Mouse (Mus musculus) CH12.LX (cell line): ENCODE results near the gene Slc44a4. TPM values are rescaled to one million over a fixed set of nuclear protein-coding genes. Genes with fewer than 3 reads are reported as not detected.

Experiments
- DNase-seq: peaks from one replicate; pipeline ENCODE4 v3.0.0-alpha.2; 2013; ENCODE audit errors: extremely low read depth
- H3K27ac ChIP-seq: 2 replicates; pipeline ENCODE4 v1.5.1; 2012; ENCODE audit warnings: low read depth, mild to moderate bottlenecking, control low read depth, moderate library complexity; ENCODE audit not compliant: insufficient read depth
- H3K27me3 ChIP-seq: replicated peaks from 2 replicates; pipeline ENCODE3; 2012; ENCODE audit warnings: inconsistent platforms
- H3K36me3 ChIP-seq, 2 experiments: replicated peaks in 1 of 2; 2 replicates each; pipeline versions ENCODE3 to v1.6.1; 2012; ENCODE audit warnings: inconsistent platforms in 1 of 2, low read length in 1 of 2, mild to moderate bottlenecking in 1 of 2, mixed read lengths in 1 of 2, moderate library complexity in 1 of 2; ENCODE audit not compliant: control insufficient read depth in 1 of 2, insufficient read depth in 1 of 2
- H3K4me1 ChIP-seq, 2 experiments: 2 replicates each; pipeline ENCODE4 v1.6.1; 2012; ENCODE audit warnings: inconsistent platforms in 1 of 2, moderate library complexity in 1 of 2; ENCODE audit not compliant: insufficient read depth in 2 of 2, control insufficient read depth in 1 of 2
- H3K4me2 ChIP-seq: 2 replicates; pipeline ENCODE4 v1.6.1; 2012; ENCODE audit warnings: low read depth, mild to moderate bottlenecking, control low read depth; ENCODE audit not compliant: poor library complexity, insufficient read depth, severe bottlenecking
- H3K4me3 ChIP-seq, 3 experiments: fragments of 150-350 bp in 1 of 3; sonication (generic) in 1 of 3; replicated peaks in 1 of 3; 2 replicates each; pipeline versions ENCODE3 to v1.5.1; 2011 to 2012; ENCODE audit warnings: low read depth in 2 of 3, low read length in 2 of 3, mild to moderate bottlenecking in 2 of 3, moderate library complexity in 2 of 3, control low read depth in 1 of 3, improper control_type of control experiment in 1 of 3, inconsistent platforms in 1 of 3, mixed read lengths in 1 of 3; ENCODE audit not compliant: poor library complexity in 1 of 3
- H3K79me2 ChIP-seq: replicated peaks from 2 replicates; pipeline ENCODE4 v1.6.1; 2012; ENCODE audit warnings: mild to moderate bottlenecking, moderate library complexity; ENCODE audit not compliant: control insufficient read depth, poor library complexity, insufficient read depth, severe bottlenecking; ENCODE audit errors: extremely low read depth
- H3K9ac ChIP-seq: 2 replicates; pipeline ENCODE4 v1.6.1; 2012; ENCODE audit warnings: low read depth, mild to moderate bottlenecking, control low read depth, moderate library complexity; ENCODE audit not compliant: insufficient read depth
- H3K9me3 ChIP-seq: replicated peaks from 2 replicates; pipeline ENCODE3; 2012; ENCODE audit warnings: low read length, inconsistent platforms, mixed read lengths
- CHD1 ChIP-seq: IDR thresholded peaks from 2 replicates; pipeline ENCODE4 v1.6.1; 2012; ENCODE audit warnings: low read depth, low read length, improper control_type of control experiment, inconsistent platforms
- CTCF ChIP-seq, 2 experiments: IDR thresholded peaks in 1 of 2; conservative IDR thresholded peaks in 1 of 2; 2 replicates each; pipeline ENCODE4 v1.5.1; 2011 to 2012; ENCODE audit warnings: low read depth in 2 of 2, low read length in 2 of 2, improper control_type of control experiment in 1 of 2, inconsistent platforms in 1 of 2, mild to moderate bottlenecking in 1 of 2, moderate library complexity in 1 of 2
- E2F4 ChIP-seq: IDR thresholded peaks from 2 replicates; pipeline ENCODE4 v1.6.1; 2011; ENCODE audit warnings: low read depth, low read length, improper control_type of control experiment; ENCODE audit not compliant: insufficient replicate concordance
- ELF1 ChIP-seq: IDR thresholded peaks from 2 replicates; pipeline ENCODE4 v1.6.1; 2014; ENCODE audit warnings: low read depth, mild to moderate bottlenecking, inconsistent platforms, low read length, improper control_type of control experiment
- EP300 ChIP-seq: IDR thresholded peaks from 2 replicates; pipeline ENCODE4 v1.6.1; 2011; ENCODE audit warnings: low read length, improper control_type of control experiment
- GABPA ChIP-seq: IDR thresholded peaks from 2 replicates; pipeline ENCODE4 v1.6.1; 2012; ENCODE audit warnings: low read depth, low read length, improper control_type of control experiment, inconsistent platforms; ENCODE audit not compliant: insufficient replicate concordance
- HCFC1 ChIP-seq: IDR thresholded peaks from 2 replicates; pipeline ENCODE4 v1.6.1; 2012; ENCODE audit warnings: low read depth, mild to moderate bottlenecking, inconsistent platforms, low read length, improper control_type of control experiment
- IRF4 ChIP-seq: IDR thresholded peaks from 2 replicates; pipeline ENCODE4 v1.6.1; 2014; ENCODE audit warnings: low read depth, mild to moderate bottlenecking, inconsistent platforms, low read length, improper control_type of control experiment
- MAX ChIP-seq: IDR thresholded peaks from 2 replicates; pipeline ENCODE4 v1.6.1; 2011; ENCODE audit warnings: low read length, improper control_type of control experiment
- MYC ChIP-seq: IDR thresholded peaks from 2 replicates; pipeline ENCODE4 v1.6.1; 2011; ENCODE audit warnings: low read depth, mild to moderate bottlenecking, improper control_type of control experiment, low read length
- NELFE ChIP-seq: IDR thresholded peaks from 2 replicates; pipeline ENCODE4 v1.6.1; 2011; ENCODE audit warnings: low read depth, low read length, improper control_type of control experiment
- NRF1 ChIP-seq: IDR thresholded peaks from 2 replicates; pipeline ENCODE4 v1.6.1; 2014; ENCODE audit warnings: low read depth, mild to moderate bottlenecking, inconsistent platforms, low read length, improper control_type of control experiment, moderate library complexity
- POLR2A ChIP-seq: IDR thresholded peaks from 2 replicates; pipeline ENCODE4 v1.6.1; 2011; ENCODE audit warnings: low read depth, mild to moderate bottlenecking, improper control_type of control experiment, low read length
- POLR2AphosphoS2 ChIP-seq: IDR thresholded peaks from 2 replicates; pipeline ENCODE4 v1.6.1; 2011; ENCODE audit warnings: low read depth, low read length, improper control_type of control experiment
- RAD21 ChIP-seq: IDR thresholded peaks from 2 replicates; pipeline ENCODE4 v1.6.1; 2011; ENCODE audit warnings: low read depth, mild to moderate bottlenecking, low read length, improper control_type of control experiment, moderate library complexity
- RCOR1 ChIP-seq: conservative IDR thresholded peaks from 2 replicates; pipeline ENCODE4 v1.6.1; 2012; ENCODE audit warnings: low read depth, mild to moderate bottlenecking, inconsistent platforms, low read length, improper control_type of control experiment
- SIN3A ChIP-seq: IDR thresholded peaks from 2 replicates; pipeline ENCODE4 v1.6.1; 2012; ENCODE audit warnings: low read length, improper control_type of control experiment, inconsistent platforms
- UBTF ChIP-seq: IDR thresholded peaks from 2 replicates; pipeline ENCODE4 v1.6.1; 2012; ENCODE audit warnings: low read depth, mild to moderate bottlenecking, inconsistent platforms, low read length, improper control_type of control experiment, moderate library complexity
- USF1 ChIP-seq: IDR thresholded peaks from 2 replicates; pipeline ENCODE4 v1.6.1; 2014; ENCODE audit warnings: low read depth, mild to moderate bottlenecking, inconsistent platforms, low read length, improper control_type of control experiment
- ZC3H11A ChIP-seq: IDR thresholded peaks from 2 replicates; pipeline ENCODE4 v1.6.1; 2012; ENCODE audit warnings: low read depth, mild to moderate bottlenecking, inconsistent platforms, low read length, improper control_type of control experiment
- ZKSCAN1 ChIP-seq: IDR thresholded peaks from 2 replicates; pipeline ENCODE4 v1.6.1; 2012; ENCODE audit warnings: low read depth, inconsistent platforms, low read length, improper control_type of control experiment, borderline replicate concordance
- ZNF384 ChIP-seq: IDR thresholded peaks from 2 replicates; pipeline ENCODE4 v1.6.1; 2012; ENCODE audit warnings: low read depth, low read length, improper control_type of control experiment, inconsistent platforms
- dilution Hi-C: fragments of 300-500 bp; cut with MboI; formaldehyde crosslinking; loops from 2 replicates; pipeline ENCODE4 v1.14.3; 2020; ENCODE audit warnings: low sequenced_read_pairs; ENCODE audit not compliant: extremely low pct_unique_long_range_greater_than_20kb, extremely low pct_ligation_motif_present
- in situ Hi-C: fragments of 300-500 bp; cut with MboI; formaldehyde crosslinking; loops from 3 replicates; pipeline ENCODE4 v1.14.3; 2019; ENCODE audit warnings: low sequenced_read_pairs, low pct_ligation_motif_present, low pct_unique_long_range_greater_than_20kb, mixed read lengths
- polyA plus RNA-seq: library from polyadenylated mRNA; unstranded; fragments of >175 nt; gene quantifications from 2 replicates; pipeline ENCODE4 v1.2.1, GENCODE M21; 2012; ENCODE audit warnings: low read depth; ENCODE audit not compliant: insufficient read length
- total RNA-seq, 2 experiments: library from RNA; depleted of rRNA; stranded (reverse); fragments of 300-350 nt in 1 of 2; fragments of >200 nt in 1 of 2; gene quantifications; 2 replicates each; pipeline ENCODE4 v1.2.3; 2012 to 2014

The Slc44a4 gene
- total and polyA plus RNA-seq, 3 experiments: 0.55 to 1.4 (median 0.62) TPM

DNA sequence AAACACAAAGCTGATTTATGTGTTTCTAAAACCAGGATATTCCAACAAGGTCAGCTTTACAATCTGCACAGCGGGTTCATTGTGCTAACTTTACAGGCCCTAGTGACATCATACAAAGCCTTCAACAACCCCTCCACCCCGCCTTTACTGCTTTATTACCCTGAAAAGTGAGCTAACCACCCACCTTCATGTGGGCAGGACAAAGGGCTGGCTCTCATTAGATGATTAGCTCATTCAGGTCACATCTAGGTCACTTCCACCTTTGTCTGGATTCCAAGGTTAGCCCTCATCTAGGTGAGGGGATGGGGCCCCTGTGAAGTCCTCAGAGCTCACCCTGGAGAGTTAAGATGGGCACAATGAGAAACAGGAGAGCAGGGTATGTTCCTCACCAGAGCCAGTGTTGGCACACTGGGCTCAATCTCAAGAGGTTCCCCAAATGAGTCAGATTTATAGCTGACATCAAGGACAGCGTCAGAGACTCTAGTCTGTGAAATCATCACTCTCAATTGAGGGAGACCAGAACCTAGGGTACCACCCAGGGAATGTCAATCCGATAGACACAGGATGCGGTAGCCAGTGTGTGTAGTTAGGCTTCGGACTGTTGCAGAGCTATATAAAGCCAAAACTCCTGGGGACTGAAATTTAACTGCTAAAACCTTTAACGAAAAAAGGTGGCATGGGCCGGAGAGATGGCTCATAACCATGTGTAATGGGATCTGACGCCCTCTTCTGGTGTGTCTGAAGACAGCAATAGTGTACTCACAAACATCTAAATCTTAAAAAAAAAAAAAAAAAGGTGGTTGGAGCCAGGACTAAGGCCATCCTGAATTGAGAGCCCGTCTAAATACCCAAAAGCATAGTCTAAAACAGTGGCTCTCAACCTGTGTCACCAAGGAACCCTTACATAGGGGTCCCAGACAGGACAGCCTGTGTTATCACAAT is 36.5 kb downstream of the Slc44a4 start (continued):
- TF ChIP-seq E2F4 (no peak), RCOR1 (no peak), ELF1 (no peak), USF1 (no peak), POLR2A (no peak; the same call in 1 of the 2 replicates), EP300 (no peak), CTCF (conservative IDR thresholded peaks at IDR 0.05 in 1 of 2, IDR thresholded peaks at IDR 0.05 in 1 of 2; ENCODE audit: low read depth in 2 of 2, low read length in 2 of 2) (peak; percentile 26 to 43; a peak in 2 of 4 replicates), HCFC1 (no peak), MAX (no peak), ZNF384 (peak; percentile 78), ZC3H11A (no peak), IRF4 (no peak), RAD21 (no peak), MYC (peak; percentile 81), NELFE (no peak), NRF1 (no peak)
- TF ChIP-seq, all 38 proteins: peak for 6

DNA sequence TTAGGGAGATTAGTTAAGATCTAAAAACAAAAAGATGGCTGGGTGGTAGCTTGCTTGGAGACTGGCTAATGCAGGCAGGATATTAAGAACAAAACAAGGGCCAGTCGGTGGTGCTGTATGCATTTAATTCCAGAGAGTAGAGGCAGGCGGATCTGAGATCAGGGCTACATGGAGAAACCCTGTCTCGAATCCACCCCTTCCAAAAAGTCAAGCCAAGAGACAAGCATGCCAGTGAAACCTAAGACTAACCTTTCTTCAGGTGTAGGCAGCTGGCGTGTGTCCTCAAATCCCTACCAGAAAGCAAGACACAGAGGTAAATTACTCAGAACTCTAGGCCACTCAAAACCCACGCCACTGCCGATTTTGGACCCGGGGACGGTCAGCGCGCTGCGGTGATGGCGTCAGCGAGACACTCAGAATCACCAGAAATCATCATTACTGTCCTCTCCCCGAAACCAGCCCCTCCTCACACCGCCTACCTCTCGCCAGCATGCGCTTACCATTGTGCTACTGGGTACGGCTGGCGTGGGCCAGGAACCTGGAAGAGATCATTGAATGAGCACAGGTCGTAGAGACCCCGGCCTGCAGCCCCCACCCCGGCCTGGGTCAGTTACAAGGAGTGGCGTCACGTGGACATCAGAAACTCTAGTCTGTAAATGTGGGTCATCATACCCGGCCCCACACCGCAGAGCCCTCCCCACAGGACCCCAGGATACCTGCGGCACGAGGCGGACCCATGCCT is 37.5 kb downstream of the Slc44a4 start:
- Histone ChIP-seq H3K27ac (peak overlapping the region; percentile 60; the same call in 1 of the 2 replicates), H3K4me2 (peak overlapping the region; percentile 87), H3K9me3 (no peaks in the 10 kb centered on the region), H3K36me3 (peaks cover 15 to 29% of the 10 kb centered on the region in 2 experiments), H3K4me1 (peaks cover 10 to 19% of the 10 kb centered on the region in 2 experiments; a peak in 3 of 4 replicates), H3K27me3 (no peaks in the 10 kb centered on the region), H3K9ac (peak overlapping the region; percentile 92), H3K79me2 (peaks cover 19% of the 10 kb centered on the region), H3K4me3 (peak overlapping the region; percentile 87 to 98 (median 96))
- dilution Hi-C loops: no loop called here
- no peak for DNase-seq
- in situ Hi-C loops: no loop called here
- TF ChIP-seq POLR2A: no peak
- no peak for TF ChIP-seq UBTF
- TF ChIP-seq NRF1: no peak
- peak; percentile 28; the same call in 1 of the 2 replicates for TF ChIP-seq CHD1
- peak; percentile 56 for TF ChIP-seq SIN3A
- TF ChIP-seq RCOR1: 0 out of 2 replicates have a peak, but pooled peaks have one; percentile 9
- no peak for TF ChIP-seq GABPA
- peak; percentile 26 for TF ChIP-seq USF1
- TF ChIP-seq ZKSCAN1: no peak
- peak; percentile 71 for TF ChIP-seq POLR2AphosphoS2
